Mouse (Mus musculus): Measurements from ENCODE around the gene Plgrkt. TPM values are rescaled to one million over a fixed set of nuclear protein-coding genes. Genes with fewer than 3 reads are reported as not detected.

The Plgrkt gene
- polyA plus RNA-seq, 1 experiment from 2014 or later = 88.0 TPM

- no peaks in the 10 kb centered on the region for H3K36me3 ChIP-seq (ENCODE audit: control insufficient read depth, insufficient read depth)
- H3K27ac ChIP-seq (ENCODE audit: low read length) = no peak overlapping the region
- no peak overlapping the region; the same call in 1 of the 2 replicates for H3K9ac ChIP-seq (ENCODE audit: low read length)
- no peaks in the 10 kb centered on the region for H3K27me3 ChIP-seq (ENCODE audit: control insufficient read depth, insufficient read depth, low read length)
- H3K4me3 ChIP-seq (ENCODE audit: low read length) = no peak overlapping the region; the same call in 1 of the 2 replicates
- peak overlapping the region; percentile 25 for H3K4me2 ChIP-seq (ENCODE audit: low read depth, low read length)
- H3K9me3 ChIP-seq (replicated peaks; ENCODE audit: control insufficient read depth, low read length) = no peaks in the 10 kb centered on the region
- no peak for ATAC-seq (replicated peaks; ENCODE audit: extremely low read depth, insufficient read depth, low FRiP score)
- WGBS = 61% methylated on average over 4 of the region's 4 CpGs
- H3K4me1 ChIP-seq (ENCODE audit: control insufficient read depth, insufficient read depth, low read length) = peaks cover 3% of the 10 kb centered on the region; the same call in 1 of the 2 replicates
Measured at GRCm38 (mm10) chr19:29372138-29372537, 4.9 kb upstream of the Plgrkt start.

DNA sequence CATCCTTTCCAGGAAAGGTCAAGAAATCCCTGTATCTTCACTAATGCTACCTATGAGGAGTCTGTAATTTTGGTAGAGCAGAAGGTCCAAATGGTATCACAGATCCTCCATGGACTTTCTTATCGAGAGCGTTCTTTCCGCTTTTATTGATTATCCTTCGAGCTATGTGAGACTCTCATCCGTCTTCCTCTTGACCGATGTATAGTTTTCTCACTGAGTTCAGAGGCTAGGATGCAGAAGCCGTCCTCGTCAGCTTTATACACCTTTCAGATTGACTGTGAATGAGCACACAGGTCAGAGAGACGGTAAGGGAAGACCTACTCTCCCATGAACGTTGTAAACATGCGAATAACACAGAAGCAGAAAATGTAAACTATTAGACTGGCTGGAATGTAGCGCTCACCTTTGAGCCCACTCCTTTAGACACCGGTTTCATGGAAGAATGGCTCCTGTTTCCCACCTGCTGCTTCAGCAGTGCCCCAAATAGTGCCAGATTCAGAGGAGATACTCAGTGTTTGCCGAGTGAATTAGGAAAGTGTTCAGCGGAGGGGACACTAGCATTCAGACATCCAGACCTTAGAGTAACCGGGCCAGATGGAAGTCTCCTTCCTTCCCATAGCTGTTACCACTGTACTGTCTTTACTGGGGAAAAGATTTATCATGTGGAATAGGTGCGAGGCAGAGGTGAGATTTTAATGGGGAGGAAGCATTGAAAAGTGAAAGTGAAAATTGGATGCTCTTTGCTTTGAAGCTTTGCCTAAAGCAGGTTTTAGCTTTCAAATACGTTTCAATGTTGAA, 4.3 kb upstream of the Plgrkt start:
- no peak for ATAC-seq (replicated peaks; ENCODE audit: extremely low read depth, insufficient read depth, low FRiP score)
- Histone ChIP-seq H3K9ac (ENCODE audit: low read length) (peak overlapping the region; percentile 27; the same call in 1 of the 2 replicates), H3K4me1 (ENCODE audit: control insufficient read depth, insufficient read depth, low read length) (peaks cover 6% of the 10 kb centered on the region), H3K27ac (ENCODE audit: low read length) (0 out of 2 replicates have a peak overlapping the region, but pooled peaks have one; percentile 10), H3K36me3 (ENCODE audit: control insufficient read depth, insufficient read depth) (no peaks in the 10 kb centered on the region), H3K4me3 (ENCODE audit: low read length) (peak overlapping the region; percentile 24), H3K4me2 (ENCODE audit: low read depth, low read length) (peak overlapping the region; percentile 25), H3K27me3 (ENCODE audit: control insufficient read depth, insufficient read depth, low read length) (no peaks in the 10 kb centered on the region), H3K9me3 (replicated peaks; ENCODE audit: control insufficient read depth, low read length) (no peaks in the 10 kb centered on the region)
- WGBS = 75% methylated on average over 18 of the region's 18 CpGs

- Histone ChIP-seq H3K9me3 (replicated peaks; ENCODE audit: control insufficient read depth, low read length) (no peaks in the 10 kb centered on the region), H3K4me2 (ENCODE audit: low read depth, low read length) (no peak overlapping the region), H3K4me3 (ENCODE audit: low read length) (no peak overlapping the region), H3K27ac (ENCODE audit: low read length) (no peak overlapping the region), H3K4me1 (ENCODE audit: control insufficient read depth, insufficient read depth, low read length) (peaks cover 6% of the 10 kb centered on the region), H3K27me3 (ENCODE audit: control insufficient read depth, insufficient read depth, low read length) (no peaks in the 10 kb centered on the region), H3K9ac (ENCODE audit: low read length) (no peak overlapping the region), H3K36me3 (ENCODE audit: control insufficient read depth, insufficient read depth) (no peaks in the 10 kb centered on the region)
- no peak for ATAC-seq (replicated peaks; ENCODE audit: extremely low read depth, insufficient read depth, low FRiP score)
- 88% methylated on average over 7 of the region's 7 CpGs for WGBS
Measured at GRCm38 (mm10) chr19:29370545-29371283, 3.5 kb upstream of the Plgrkt start.

DNA sequence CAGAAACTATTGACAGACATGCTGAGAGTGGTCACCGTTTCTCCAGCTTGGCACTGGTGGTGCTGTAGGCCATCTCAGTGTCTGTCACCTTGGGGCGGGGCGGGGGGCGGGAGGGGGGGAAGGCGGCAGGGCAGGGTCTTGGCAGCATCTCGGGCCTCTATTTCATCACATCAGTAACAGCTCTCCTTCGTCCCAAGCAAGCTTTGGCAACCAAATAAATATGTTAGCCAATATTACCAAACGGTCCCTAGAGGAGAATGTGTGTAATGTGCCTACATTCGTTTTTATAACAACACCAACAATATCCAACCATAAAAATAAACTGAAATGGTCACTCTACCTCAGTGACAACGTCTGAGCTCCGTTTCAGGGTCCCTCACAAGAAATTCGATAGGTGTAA, 2.9 kb upstream of the Plgrkt start:
- Histone ChIP-seq H3K4me2 (ENCODE audit: low read depth, low read length) (no peak overlapping the region), H3K36me3 (ENCODE audit: control insufficient read depth, insufficient read depth) (no peaks in the 10 kb centered on the region), H3K9me3 (replicated peaks; ENCODE audit: control insufficient read depth, low read length) (no peaks in the 10 kb centered on the region), H3K4me3 (ENCODE audit: low read length) (no peak overlapping the region), H3K27me3 (ENCODE audit: control insufficient read depth, insufficient read depth, low read length) (no peaks in the 10 kb centered on the region), H3K27ac (ENCODE audit: low read length) (no peak overlapping the region), H3K9ac (ENCODE audit: low read length) (no peak overlapping the region), H3K4me1 (ENCODE audit: control insufficient read depth, insufficient read depth, low read length) (peaks cover 6% of the 10 kb centered on the region)
- ATAC-seq (replicated peaks; ENCODE audit: extremely low read depth, insufficient read depth, low FRiP score) = no peak
- WGBS = 62% methylated on average over 12 of the region's 12 CpGs

- Histone ChIP-seq H3K27ac (ENCODE audit: low read length) (no peak overlapping the region), H3K4me1 (ENCODE audit: control insufficient read depth, insufficient read depth, low read length) (peaks cover 6% of the 10 kb centered on the region), H3K9me3 (replicated peaks; ENCODE audit: control insufficient read depth, low read length) (no peaks in the 10 kb centered on the region), H3K27me3 (ENCODE audit: control insufficient read depth, insufficient read depth, low read length) (no peaks in the 10 kb centered on the region), H3K4me2 (ENCODE audit: low read depth, low read length) (no peak overlapping the region), H3K36me3 (ENCODE audit: control insufficient read depth, insufficient read depth) (no peaks in the 10 kb centered on the region), H3K4me3 (ENCODE audit: low read length) (no peak overlapping the region), H3K9ac (ENCODE audit: low read length) (no peak overlapping the region)
- ATAC-seq (replicated peaks; ENCODE audit: extremely low read depth, insufficient read depth, low FRiP score) = no peak
- WGBS = 82% methylated on average over 3 of the region's 3 CpGs
Measured at GRCm38 (mm10) chr19:29368671-29369309, 1.6 kb upstream of the Plgrkt start.

DNA sequence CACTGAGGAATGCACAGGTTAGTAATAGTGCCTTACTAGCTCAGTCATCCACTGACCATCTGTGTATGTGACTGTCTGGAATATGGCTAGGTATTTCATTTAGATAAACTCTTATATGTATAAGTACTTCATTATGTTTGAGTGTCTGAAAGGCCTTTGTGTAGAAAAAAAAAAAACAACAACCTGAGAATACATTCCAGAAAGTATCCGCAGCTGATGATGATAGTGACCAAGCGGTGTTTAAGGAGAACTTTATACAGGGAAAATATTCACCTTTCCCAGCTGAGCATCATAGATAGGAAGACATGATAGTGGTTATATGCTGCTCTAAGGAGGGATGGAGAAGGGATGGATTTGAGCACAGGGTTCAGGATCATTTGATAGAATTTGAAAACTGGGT, 851 bp upstream of the Plgrkt start:
- no peak overlapping the region for H3K4me3 ChIP-seq (ENCODE audit: low read length)
- no peaks in the 10 kb centered on the region for H3K27me3 ChIP-seq (ENCODE audit: control insufficient read depth, insufficient read depth, low read length)
- ATAC-seq (replicated peaks; ENCODE audit: extremely low read depth, insufficient read depth, low FRiP score) = no peak
- peaks cover 6% of the 10 kb centered on the region for H3K4me1 ChIP-seq (ENCODE audit: control insufficient read depth, insufficient read depth, low read length)
- no peak overlapping the region for H3K27ac ChIP-seq (ENCODE audit: low read length)
- H3K36me3 ChIP-seq (ENCODE audit: control insufficient read depth, insufficient read depth) = no peaks in the 10 kb centered on the region
- no peak overlapping the region for H3K4me2 ChIP-seq (ENCODE audit: low read depth, low read length)
- no peaks in the 10 kb centered on the region for H3K9me3 ChIP-seq (replicated peaks; ENCODE audit: control insufficient read depth, low read length)
- no peak overlapping the region for H3K9ac ChIP-seq (ENCODE audit: low read length)
- 80% methylated on average over 2 of the region's 2 CpGs for WGBS

DNA sequence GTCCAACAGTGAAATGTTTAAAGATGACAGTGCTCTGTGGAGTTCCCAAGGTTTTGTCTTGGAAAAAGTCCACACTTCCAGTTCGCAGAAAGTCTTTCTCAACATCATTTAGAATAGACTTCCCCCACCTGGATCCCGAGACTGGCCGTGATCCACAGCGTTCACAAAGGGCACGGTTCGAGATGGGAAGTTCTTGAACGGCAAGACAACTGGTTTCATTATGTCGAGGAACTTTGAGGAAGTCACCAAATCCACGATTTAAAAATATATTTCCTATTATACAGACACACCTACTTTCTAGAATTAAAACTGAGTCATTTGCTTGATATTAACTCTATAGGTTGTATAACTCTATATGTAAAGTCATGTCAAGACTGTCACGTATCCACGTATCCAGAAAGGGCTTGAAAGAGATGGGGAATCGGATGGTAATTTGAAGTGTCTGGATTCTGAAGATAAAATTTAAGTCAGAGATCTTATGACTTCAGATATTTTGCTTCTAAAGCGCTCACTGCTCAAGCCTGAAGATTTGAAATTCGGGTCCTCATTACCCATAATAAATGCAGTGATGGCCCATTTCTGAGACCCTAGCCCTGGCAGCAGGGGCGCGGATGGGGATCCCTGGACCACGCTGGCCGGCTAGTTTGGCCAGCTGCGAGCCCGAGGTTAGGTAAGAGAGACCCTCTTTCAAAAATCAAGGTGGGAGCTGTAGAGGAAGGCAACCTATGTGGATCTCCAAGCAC, 793 bp downstream of the Plgrkt start:
- peak overlapping the region; percentile 91 for H3K4me2 ChIP-seq (ENCODE audit: low read depth, low read length)
- H3K4me3 ChIP-seq (ENCODE audit: low read length) = peak overlapping the region; percentile 83
- H3K9ac ChIP-seq (ENCODE audit: low read length) = peak overlapping the region; percentile 73
- no peak for ATAC-seq (replicated peaks; ENCODE audit: extremely low read depth, insufficient read depth, low FRiP score)
- H3K4me1 ChIP-seq (ENCODE audit: control insufficient read depth, insufficient read depth, low read length) = peaks cover 13% of the 10 kb centered on the region
- peak overlapping the region; percentile 62 for H3K27ac ChIP-seq (ENCODE audit: low read length)
- 47% methylated on average over 20 of the region's 20 CpGs for WGBS
- H3K27me3 ChIP-seq (ENCODE audit: control insufficient read depth, insufficient read depth, low read length) = no peaks in the 10 kb centered on the region
- no peaks in the 10 kb centered on the region for H3K36me3 ChIP-seq (ENCODE audit: control insufficient read depth, insufficient read depth)
- H3K9me3 ChIP-seq (replicated peaks; ENCODE audit: control insufficient read depth, low read length) = no peaks in the 10 kb centered on the region

- Histone ChIP-seq H3K27me3 (ENCODE audit: control insufficient read depth, insufficient read depth, low read length) (no peaks in the 10 kb centered on the region), H3K4me3 (ENCODE audit: low read length) (no peak overlapping the region), H3K9ac (ENCODE audit: low read length) (no peak overlapping the region), H3K4me1 (ENCODE audit: control insufficient read depth, insufficient read depth, low read length) (peaks cover 19% of the 10 kb centered on the region), H3K9me3 (replicated peaks; ENCODE audit: control insufficient read depth, low read length) (no peaks in the 10 kb centered on the region), H3K27ac (ENCODE audit: low read length) (no peak overlapping the region), H3K36me3 (ENCODE audit: control insufficient read depth, insufficient read depth) (no peaks in the 10 kb centered on the region), H3K4me2 (ENCODE audit: low read depth, low read length) (no peak overlapping the region)
- ATAC-seq (replicated peaks; ENCODE audit: extremely low read depth, insufficient read depth, low FRiP score) = no peak
- WGBS = 37% methylated on average over 3 of the region's 3 CpGs
Measured at GRCm38 (mm10) chr19:29365105-29365504, 2.1 kb downstream of the Plgrkt start.

All from heart, embryonic 16.5 days (tissue).